Mouse (Mus musculus): Measurements from ENCODE around the gene Cyp2d40.

- TF ChIP-seq POLR2A (IDR thresholded peaks at IDR 0.05; ENCODE audit: low read depth, low read length): no peak
- TF ChIP-seq CTCF (IDR thresholded peaks at IDR 0.05; ENCODE audit: borderline replicate concordance, insufficient read depth, low read length): no peak
Observed at GRCm38 (mm10) chr15:82793868-82794267, 29.9 kb upstream of the Cyp2d40 start.
